Mouse (Mus musculus): ENCODE measurements around the gene a. TPM values are rescaled to one million over a fixed set of nuclear protein-coding genes. Genes with fewer than 3 reads are reported as not detected.
"Not testable (repeated sequence)": the region's sequence is repeated elsewhere in the genome, so short reads cannot be mapped to it uniquely, and the experiment has no call there.

a gene
- polyA plus RNA-seq, 1 experiment: not detected

DNA sequence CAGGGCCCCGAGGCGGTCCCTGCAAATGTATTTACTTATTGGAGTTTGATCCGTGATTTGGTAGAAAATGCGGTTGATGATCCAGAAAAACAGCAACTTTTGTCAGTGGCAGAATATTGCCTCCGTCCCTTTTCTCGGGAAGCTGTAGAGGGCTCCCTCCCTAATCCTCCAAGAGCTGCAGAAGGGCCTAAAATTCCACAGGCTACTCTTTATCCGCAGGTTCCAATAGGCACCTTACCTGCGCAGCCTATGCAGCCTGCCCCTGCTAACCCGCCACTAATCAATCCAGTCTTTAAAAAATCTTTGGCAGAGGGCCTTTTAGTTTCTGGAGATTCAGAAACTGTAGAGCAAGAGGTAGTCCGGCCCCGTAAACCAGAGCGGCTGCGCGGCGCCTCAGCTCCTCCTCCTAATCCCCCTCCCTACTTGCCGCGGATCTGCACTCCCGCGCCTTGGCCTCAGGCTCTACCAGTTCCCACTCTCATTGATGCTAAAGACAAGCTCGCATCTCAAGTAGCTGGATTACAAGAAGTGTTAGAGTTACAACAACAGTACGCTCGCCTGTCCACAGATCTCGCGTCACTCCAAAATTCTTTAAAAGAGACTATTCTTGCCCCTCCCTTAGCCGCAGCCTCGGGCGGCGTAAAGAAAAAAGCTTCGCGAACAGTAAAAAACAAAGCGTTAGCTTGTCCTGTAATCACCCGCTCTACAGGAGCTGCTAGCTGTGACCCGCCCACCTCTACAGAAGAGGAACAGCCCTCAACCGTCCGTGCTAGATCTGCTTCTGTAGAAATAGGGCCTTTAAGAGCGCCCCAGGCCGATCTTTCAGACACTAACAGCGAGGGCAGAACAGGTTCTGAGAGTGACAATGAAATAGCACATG lies 227.8 kb downstream of the a start:
- Histone ChIP-seq H3K79me3 (ENCODE audit: low read depth) (no peaks in the 10 kb centered on the region), H3K79me2 (ENCODE audit: control insufficient read depth, insufficient read depth) (no peaks in the 10 kb centered on the region), H3ac (ENCODE audit: control insufficient read depth, insufficient read length, low read depth) (no peak overlapping the region), H3K27me3 (ENCODE audit: control insufficient read depth, insufficient read depth, insufficient read length) (no peaks in the 10 kb centered on the region), H3K36me3 (ENCODE audit: control insufficient read depth, insufficient read depth) (no peaks in the 10 kb centered on the region), H3K4me3 (ENCODE audit: insufficient read depth, poor library complexity, severe bottlenecking) (no peak overlapping the region)
- TF ChIP-seq FOSL1 (IDR thresholded peaks at IDR 0.05; ENCODE audit: insufficient read depth, low read length, poor library complexity, severe bottlenecking) (no peak), MYOG (IDR thresholded peaks at IDR 0.05; ENCODE audit: control insufficient read depth, extremely low read depth, insufficient read length) (no peak), CTCF (IDR thresholded peaks at IDR 0.05; ENCODE audit: control insufficient read depth, insufficient read depth, insufficient read length) (no peak), USF1 (IDR thresholded peaks at IDR 0.05; ENCODE audit: low read depth) (no peak), CEBPB (IDR thresholded peaks at IDR 0.05; ENCODE audit: low read depth) (no peak)

DNA sequence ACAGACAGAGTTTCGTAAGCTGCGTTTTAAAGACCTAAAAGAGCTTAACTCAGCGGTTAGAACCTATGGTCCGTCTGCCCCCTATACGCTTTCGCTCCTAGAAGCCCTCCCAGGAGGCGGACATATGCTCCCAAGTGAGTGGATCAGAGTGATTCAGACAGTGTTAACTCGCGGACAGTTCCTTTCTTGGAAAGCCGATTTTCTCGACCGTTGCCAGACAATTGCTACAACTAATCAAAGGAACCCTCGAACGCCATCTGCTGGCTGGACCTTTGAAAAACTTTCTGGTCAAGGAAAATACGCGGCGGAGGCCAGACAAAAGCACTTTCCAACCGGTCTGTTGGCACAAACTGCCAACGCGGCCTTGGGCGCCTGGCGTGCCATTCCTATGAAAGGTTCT lies 228.5 kb downstream of the a start:
- Histone ChIP-seq H3K79me2 (ENCODE audit: control insufficient read depth, insufficient read depth) (no peaks in the 10 kb centered on the region), H3K4me3 (ENCODE audit: insufficient read depth, poor library complexity, severe bottlenecking) (no peak overlapping the region), H3ac (ENCODE audit: control insufficient read depth, insufficient read length, low read depth) (no peak overlapping the region), H3K27me3 (ENCODE audit: control insufficient read depth, insufficient read depth, insufficient read length) (no peaks in the 10 kb centered on the region), H3K79me3 (ENCODE audit: low read depth) (no peaks in the 10 kb centered on the region), H3K36me3 (ENCODE audit: control insufficient read depth, insufficient read depth) (no peaks in the 10 kb centered on the region)
- TF ChIP-seq CTCF (IDR thresholded peaks at IDR 0.05; ENCODE audit: control insufficient read depth, insufficient read depth, insufficient read length) (no peak), MYOG (IDR thresholded peaks at IDR 0.05; ENCODE audit: control insufficient read depth, extremely low read depth, insufficient read length) (no peak), MYOD1 (IDR thresholded peaks at IDR 0.05; ENCODE audit: control insufficient read depth, insufficient read length, low read depth) (no peak), USF1 (IDR thresholded peaks at IDR 0.05; ENCODE audit: low read depth) (no peak), FOSL1 (IDR thresholded peaks at IDR 0.05; ENCODE audit: insufficient read depth, low read length, poor library complexity, severe bottlenecking) (no peak), MAX (IDR thresholded peaks at IDR 0.05) (no peak), CEBPB (IDR thresholded peaks at IDR 0.05; ENCODE audit: low read depth) (no peak)

DNA sequence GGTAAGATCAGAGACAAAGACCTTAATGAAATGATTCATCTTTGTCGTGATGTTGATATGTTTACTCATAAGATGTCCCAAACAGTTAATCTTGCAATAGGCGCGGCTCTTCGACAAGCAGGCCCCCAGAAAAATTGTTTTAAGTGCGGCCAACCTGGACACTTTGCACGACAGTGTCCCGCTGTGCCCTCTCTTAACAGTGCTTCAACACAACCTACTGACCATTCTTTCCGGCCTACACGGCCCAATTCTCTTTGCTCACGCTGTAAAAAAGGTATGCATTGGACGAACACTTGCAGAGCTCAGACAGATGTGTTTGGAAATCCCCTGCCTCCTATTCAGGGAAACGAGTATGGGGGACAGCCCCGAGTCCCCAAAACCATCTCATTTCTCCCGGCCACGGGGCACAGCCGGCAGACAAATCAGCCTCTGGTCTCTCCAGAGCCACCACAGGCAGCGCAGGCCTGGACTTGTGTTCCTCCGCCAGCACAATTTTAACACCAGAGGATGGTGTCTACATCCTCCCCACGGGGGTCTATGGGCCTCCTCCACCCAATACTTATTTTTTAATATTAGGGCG lies 229.1 kb downstream of the a start:
- not testable (repeated sequence) for H3K79me3 ChIP-seq (ENCODE audit: low read depth); H3K36me3 ChIP-seq (ENCODE audit: control insufficient read depth, insufficient read depth); H3K27me3 ChIP-seq (ENCODE audit: control insufficient read depth, insufficient read depth, insufficient read length); H3ac ChIP-seq (ENCODE audit: control insufficient read depth, insufficient read length, low read depth); H3K79me2 ChIP-seq (ENCODE audit: control insufficient read depth, insufficient read depth); H3K4me3 ChIP-seq (ENCODE audit: insufficient read depth, poor library complexity, severe bottlenecking)

DNA sequence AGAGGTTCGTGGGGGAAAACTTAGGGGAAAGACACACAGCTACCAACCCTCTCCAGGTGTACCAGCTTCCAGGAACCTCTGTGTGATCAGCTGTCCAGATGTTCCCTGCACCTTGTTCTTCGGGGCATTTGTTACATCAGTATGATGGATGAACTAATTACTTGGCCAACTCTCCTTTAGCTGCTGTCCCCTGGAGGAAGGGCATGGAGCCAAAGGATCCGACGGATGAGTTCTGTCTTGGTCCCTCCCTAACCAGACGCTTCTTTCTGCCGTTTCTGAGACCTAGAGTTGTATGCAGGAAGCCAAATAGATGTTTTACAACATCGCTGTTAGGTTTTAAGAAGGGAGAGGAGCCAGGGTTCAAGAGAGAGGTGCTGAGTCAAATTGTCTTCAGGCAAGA lies 239.6 kb downstream of the a start:
- Histone ChIP-seq H3K36me3 (ENCODE audit: control insufficient read depth, insufficient read depth) (no peaks in the 10 kb centered on the region), H3K79me2 (ENCODE audit: control insufficient read depth, insufficient read depth) (no peaks in the 10 kb centered on the region), H3K4me3 (ENCODE audit: insufficient read depth, poor library complexity, severe bottlenecking) (no peak overlapping the region), H3ac (ENCODE audit: control insufficient read depth, insufficient read length, low read depth) (no peak overlapping the region), H3K27me3 (ENCODE audit: control insufficient read depth, insufficient read depth, insufficient read length) (no peaks in the 10 kb centered on the region), H3K79me3 (ENCODE audit: low read depth) (no peaks in the 10 kb centered on the region)
- TF ChIP-seq MYOD1 (IDR thresholded peaks at IDR 0.05; ENCODE audit: control insufficient read depth, insufficient read length, low read depth) (no peak), FOSL1 (IDR thresholded peaks at IDR 0.05; ENCODE audit: insufficient read depth, low read length, poor library complexity, severe bottlenecking) (no peak), USF1 (IDR thresholded peaks at IDR 0.05; ENCODE audit: low read depth) (no peak), MYOG (IDR thresholded peaks at IDR 0.05; ENCODE audit: control insufficient read depth, extremely low read depth, insufficient read length) (no peak), MAX (IDR thresholded peaks at IDR 0.05) (no peak), CTCF (IDR thresholded peaks at IDR 0.05; ENCODE audit: control insufficient read depth, insufficient read depth, insufficient read length) (no peak), CEBPB (IDR thresholded peaks at IDR 0.05; ENCODE audit: low read depth) (no peak)

DNA sequence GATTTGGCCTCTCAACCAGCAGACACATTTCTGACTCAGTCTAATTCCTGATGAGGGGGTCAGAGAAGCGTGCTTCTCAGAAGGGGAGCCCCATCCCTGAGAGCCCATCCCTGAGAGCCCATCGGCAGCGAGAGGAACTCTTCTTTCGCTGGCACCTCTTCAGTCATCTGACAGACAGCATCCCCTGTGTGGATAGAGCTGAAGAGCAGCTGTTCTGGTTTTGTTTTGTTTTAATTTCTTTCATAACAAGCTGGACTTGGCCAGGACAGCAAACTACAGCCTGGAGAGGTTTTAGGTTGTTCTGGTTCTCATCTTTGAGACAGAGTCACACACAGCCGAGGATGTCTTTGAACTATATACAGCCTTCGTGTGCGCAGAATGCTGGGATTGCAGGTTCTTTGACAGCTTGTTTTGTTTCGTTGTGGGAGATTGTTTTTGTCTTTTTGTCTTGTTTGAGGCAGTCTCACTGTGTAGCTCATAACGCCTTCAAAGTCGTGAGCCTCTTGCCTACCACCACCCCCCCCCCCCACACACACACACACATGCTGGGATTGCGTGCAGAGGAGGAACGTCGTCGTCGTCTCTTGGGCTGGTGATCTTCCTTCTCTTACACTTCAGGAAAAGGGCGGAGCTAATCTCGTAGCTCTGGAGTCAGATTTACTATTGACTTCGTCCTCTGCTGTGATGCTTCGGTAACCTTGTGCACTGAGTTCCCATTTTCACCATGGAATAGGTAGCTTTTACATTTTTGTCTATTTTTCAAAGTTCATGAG lies 241.9 kb downstream of the a start:
- H3ac ChIP-seq (ENCODE audit: control insufficient read depth, insufficient read length, low read depth): no peak overlapping the region
- H3K79me3 ChIP-seq (ENCODE audit: low read depth): no peaks in the 10 kb centered on the region
- no peaks in the 10 kb centered on the region for H3K79me2 ChIP-seq (ENCODE audit: control insufficient read depth, insufficient read depth)
- H3K27me3 ChIP-seq (ENCODE audit: control insufficient read depth, insufficient read depth, insufficient read length): no peaks in the 10 kb centered on the region
- H3K36me3 ChIP-seq (ENCODE audit: control insufficient read depth, insufficient read depth): no peaks in the 10 kb centered on the region
- no peak for TF ChIP-seq CEBPB (IDR thresholded peaks at IDR 0.05; ENCODE audit: low read depth)
- no peak for TF ChIP-seq USF1 (IDR thresholded peaks at IDR 0.05; ENCODE audit: low read depth)
- no peak for TF ChIP-seq MYOG (IDR thresholded peaks at IDR 0.05; ENCODE audit: control insufficient read depth, extremely low read depth, insufficient read length)
- no peak for TF ChIP-seq MYOD1 (IDR thresholded peaks at IDR 0.05; ENCODE audit: control insufficient read depth, insufficient read length, low read depth)
- TF ChIP-seq CTCF (IDR thresholded peaks at IDR 0.05; ENCODE audit: control insufficient read depth, insufficient read depth, insufficient read length): no peak
- TF ChIP-seq FOSL1 (IDR thresholded peaks at IDR 0.05; ENCODE audit: insufficient read depth, low read length, poor library complexity, severe bottlenecking): no peak
- TF ChIP-seq MAX (IDR thresholded peaks at IDR 0.05): no peak
- H3K4me3 ChIP-seq (ENCODE audit: insufficient read depth, poor library complexity, severe bottlenecking): no peak overlapping the region
